ENCODE assay signal across 11 mouse cellular contexts in the genomic region with DNA sequence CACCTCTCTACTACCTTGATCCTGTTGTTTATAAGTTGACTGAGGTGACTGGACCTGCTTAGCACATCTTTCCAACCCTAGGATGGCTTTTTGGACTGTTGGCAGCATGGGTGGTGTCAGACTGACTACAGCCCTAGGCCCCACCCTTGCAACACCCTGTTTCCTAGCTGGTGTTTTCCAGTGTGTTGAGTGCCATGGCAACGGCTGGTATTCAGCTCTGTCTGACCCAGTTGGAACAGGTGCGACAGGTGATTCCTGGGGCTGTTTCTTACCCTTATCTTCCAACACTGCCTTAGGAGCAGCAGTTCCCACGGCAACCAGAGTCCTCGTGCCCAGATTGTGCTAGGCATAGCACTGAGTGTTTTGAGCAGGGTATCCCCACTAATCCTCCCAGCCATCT. TPM values are rescaled to one million over a fixed set of nuclear protein-coding genes. Genes with fewer than 3 reads are reported as not detected.
DNase-seq lines count a peak whose midpoint lies in the region; ATAC-seq and TF ChIP-seq lines count a peak whose summit lies in the region.
"Had no signal": no experiment of that assay in that cellular context is flagged by ENCODE, and none has a peak within 500 bp of the region (broad histone marks: within the 10 kb centered on the region; RNA-seq: fewer than 3 reads in every experiment).

No protein-coding gene starts in this region.

- H3K27ac ChIP-seq in left cerebral cortex, adult 2 months: peak overlapping the region; percentile 53; the same call in 1 of the 2 replicates
- no peak overlapping the region for H3K27ac ChIP-seq in forebrain, embryonic 11.5 days (ENCODE audit: low read depth, low read length)
- H3K27ac ChIP-seq in hindbrain, postnatal 0 days: no peak overlapping the region
- no peak overlapping the region for H3K27ac ChIP-seq in midbrain, postnatal 0 days (ENCODE audit: low read depth, low read length)

- H3K4me2 ChIP-seq in forebrain, embryonic 11.5 days (ENCODE audit: low read depth, low read length, severe bottlenecking): 0 out of 2 replicates have a peak overlapping the region, but pooled peaks have one; percentile 8
- peak overlapping the region; percentile 74 for H3K4me2 ChIP-seq in hindbrain, postnatal 0 days (ENCODE audit: low read depth, low read length)
- peak overlapping the region; percentile 65 for H3K4me2 ChIP-seq in midbrain, postnatal 0 days (ENCODE audit: low read depth, low read length, poor library complexity, severe bottlenecking)

- H3K9me3 ChIP-seq in forebrain, embryonic 11.5 days (ENCODE audit: control insufficient read depth, low read length): no peaks in the 10 kb centered on the region
- no peaks in the 10 kb centered on the region for H3K9me3 ChIP-seq in hindbrain, postnatal 0 days (ENCODE audit: low read length)
- H3K9me3 ChIP-seq in midbrain, postnatal 0 days (ENCODE audit: low read length): no peaks in the 10 kb centered on the region

- no peaks in the 10 kb centered on the region for H3K27me3 ChIP-seq in forebrain, embryonic 11.5 days (ENCODE audit: control insufficient read depth, insufficient read depth, low read length)
- H3K27me3 ChIP-seq in hindbrain, postnatal 0 days (ENCODE audit: insufficient read depth, low read length): no peaks in the 10 kb centered on the region
- no peaks in the 10 kb centered on the region for H3K27me3 ChIP-seq in midbrain, postnatal 0 days (ENCODE audit: insufficient read depth, low read length)

- intact Hi-C loops in left cerebral cortex, adult 2 months (cut with DNase I): no loop called here

- H3K9ac ChIP-seq in forebrain, embryonic 11.5 days (ENCODE audit: low read length): no peak overlapping the region
- H3K9ac ChIP-seq in hindbrain, postnatal 0 days (replicated peaks; ENCODE audit: low read length): no peak overlapping the region
- no peak overlapping the region; the same call in 1 of the 2 replicates for H3K9ac ChIP-seq in midbrain, postnatal 0 days (replicated peaks; ENCODE audit: low read length, poor library complexity, severe bottlenecking)

- H3K4me1 ChIP-seq in forebrain, embryonic 11.5 days (replicated peaks; ENCODE audit: control insufficient read depth, insufficient read depth, low read length): peaks cover 24% of the 10 kb centered on the region
- H3K4me1 ChIP-seq in hindbrain, postnatal 0 days (ENCODE audit: insufficient read depth, low read length): peaks cover 35% of the 10 kb centered on the region
- H3K4me1 ChIP-seq in midbrain, postnatal 0 days (ENCODE audit: insufficient read depth, low read length): peaks cover 13% of the 10 kb centered on the region

- WGBS in forebrain, embryonic 11.5 days: 76% methylated on average over 4 of the region's 4 CpGs
- 51% methylated on average over 4 of the region's 4 CpGs for WGBS in hindbrain, postnatal 0 days
- 45% methylated on average over 4 of the region's 4 CpGs for WGBS in midbrain, postnatal 0 days

- DNase-seq in left cerebral cortex, adult 2 months (ENCODE audit: extremely low spot score in 1 of 2, low spot score in 2 of 2): no peak
- no peak for DNase-seq in left cerebral cortex, adult 8-10 months (ENCODE audit: low spot score in 2 of 2)
- DNase-seq in forebrain, embryonic 11.5 days (ENCODE audit: low spot score): no peak
- no peak for DNase-seq in hindbrain, postnatal 0 days (ENCODE audit: low spot score)
- peak; percentile 19 for DNase-seq in midbrain, postnatal 0 days (ENCODE audit: low spot score)
- no peak for DNase-seq in frontal cortex, adult 2 months (ENCODE audit: extremely low spot score in 1 of 2, low spot score in 1 of 2)
- DNase-seq in urinary bladder, adult 2 months (ENCODE audit: low spot score): no peak
- no peak for DNase-seq in natural killer cell, adult 2 months (ENCODE audit: low spot score in 2 of 2)

- no peaks in the 10 kb centered on the region for H3K36me3 ChIP-seq in forebrain, embryonic 11.5 days (ENCODE audit: control insufficient read depth, insufficient read depth, low read length)
- H3K36me3 ChIP-seq in hindbrain, postnatal 0 days (ENCODE audit: insufficient read depth, low read length): no peaks in the 10 kb centered on the region
- no peaks in the 10 kb centered on the region for H3K36me3 ChIP-seq in midbrain, postnatal 0 days (ENCODE audit: insufficient read depth, low read length)

- TF ChIP-seq CTCF in left cerebral cortex, adult 2 months (IDR thresholded peaks at IDR 0.05): no peak
- TF ChIP-seq CTCF in hindbrain, postnatal 0 days (IDR thresholded peaks at IDR 0.05; ENCODE audit: low read depth): no peak
- TF ChIP-seq CTCF in midbrain, postnatal 0 days (IDR thresholded peaks at IDR 0.05): no peak

- no peak for ATAC-seq in forebrain, embryonic 11.5 days (replicated peaks; ENCODE audit: low FRiP score)
- ATAC-seq in hindbrain, postnatal 0 days: no peak
- ATAC-seq in midbrain, postnatal 0 days (ENCODE audit: low FRiP score): no peak
- ATAC-seq: activated CD4-positive, CD25-positive, alpha-beta regulatory T cell, adult 4 months had no signal

- H3K4me3 ChIP-seq in left cerebral cortex, adult 2 months: peak overlapping the region; percentile 94
- no peak overlapping the region for H3K4me3 ChIP-seq in forebrain, embryonic 11.5 days (ENCODE audit: low read depth, low read length)
- H3K4me3 ChIP-seq in hindbrain, postnatal 0 days (ENCODE audit: low read length): no peak overlapping the region
- peak overlapping the region; percentile 92 for H3K4me3 ChIP-seq in midbrain, postnatal 0 days (ENCODE audit: low read depth, low read length)

RNA-seq across cellular contexts. Expression of gene Fam102a, which starts 3.3 kb away (rescaled TPM):
- 10 to 100 TPM; 61.1 to 64.8 TPM for total RNA-seq in left cerebral cortex, adult 2 months (2021)
- total RNA-seq in left cerebral cortex, adult 8-10 months (2022): 10 to 100 TPM; 69.0 to 78.6 (median 70.5) TPM
- polyA plus RNA-seq in forebrain, embryonic 11.5 days (2014; fragmentation: Nextera tagmentation; extraction: Ambion mirVana): 10.4 and 10.6 TPM in 2 replicates
- 23.6 and 25.4 TPM in 2 replicates for total RNA-seq in hindbrain, postnatal 0 days (2014; rRNA removed)
- polyA plus RNA-seq in hindbrain, postnatal 0 days (2015; fragmentation: Nextera tagmentation; extraction: Ambion mirVana): 7.9 and 8.2 TPM in 2 replicates
- 21.5 and 24.4 TPM in 2 replicates for total RNA-seq in midbrain, postnatal 0 days (2014; rRNA removed)
- 6.8 and 7.2 TPM in 2 replicates for polyA plus RNA-seq in midbrain, postnatal 0 days (2015; fragmentation: Nextera tagmentation; extraction: Ambion mirVana)
- 34.3 and 41.8 TPM in 2 replicates for polyA plus RNA-seq in frontal cortex, adult 2 months (2012; rRNA removed)
- polyA plus RNA-seq in urinary bladder, adult 2 months (2012; rRNA removed): 17.1 and 25.9 TPM in 2 replicates

RNA-seq across cellular contexts. Expression of gene Dpm2, which starts 32.2 kb away (rescaled TPM):
- 10 to 100 TPM; 79.4 to 82.6 TPM for total RNA-seq in left cerebral cortex, adult 2 months (2021)
- 10 to 100 TPM; 71.2 to 78.7 (median 72.8) TPM for total RNA-seq in left cerebral cortex, adult 8-10 months (2022)
- polyA plus RNA-seq in forebrain, embryonic 11.5 days (2014; fragmentation: Nextera tagmentation; extraction: Ambion mirVana): 98.9 and 102 TPM in 2 replicates
- total RNA-seq in hindbrain, postnatal 0 days (2014; rRNA removed): 64.1 and 70.8 TPM in 2 replicates
- polyA plus RNA-seq in hindbrain, postnatal 0 days (2015; fragmentation: Nextera tagmentation; extraction: Ambion mirVana): 139 and 146 TPM in 2 replicates
- 70.0 and 73.3 TPM in 2 replicates for total RNA-seq in midbrain, postnatal 0 days (2014; rRNA removed)
- 135 and 143 TPM in 2 replicates for polyA plus RNA-seq in midbrain, postnatal 0 days (2015; fragmentation: Nextera tagmentation; extraction: Ambion mirVana)
- 145 and 160 TPM in 2 replicates for polyA plus RNA-seq in frontal cortex, adult 2 months (2012; rRNA removed)
- polyA plus RNA-seq in urinary bladder, adult 2 months (2012; rRNA removed): 88.5 and 117 TPM in 2 replicates

RNA-seq across cellular contexts. Expression of gene Pip5kl1, which starts 36.1 kb away (rescaled TPM):
- 10 to 100 TPM; 10.1 to 14.1 TPM for total RNA-seq in left cerebral cortex, adult 2 months (2021)
- total RNA-seq in left cerebral cortex, adult 8-10 months (2022): 10 to 100 TPM in 2 of 4 experiments, 1 to 10 TPM in 2; 9.3 to 11.0 (median 10.0) TPM
- 1.8 and 2.3 TPM in 2 replicates for polyA plus RNA-seq in forebrain, embryonic 11.5 days (2014; fragmentation: Nextera tagmentation; extraction: Ambion mirVana)
- 15.1 and 35.0 TPM in 2 replicates for total RNA-seq in hindbrain, postnatal 0 days (2014; rRNA removed)
- polyA plus RNA-seq in hindbrain, postnatal 0 days (2015; fragmentation: Nextera tagmentation; extraction: Ambion mirVana): 16.7 and 19.1 TPM in 2 replicates
- 19.3 and 20.0 TPM in 2 replicates for total RNA-seq in midbrain, postnatal 0 days (2014; rRNA removed)
- polyA plus RNA-seq in midbrain, postnatal 0 days (2015; fragmentation: Nextera tagmentation; extraction: Ambion mirVana): 16.5 and 26.5 TPM in 2 replicates
- 22.7 and 23.6 TPM in 2 replicates for polyA plus RNA-seq in frontal cortex, adult 2 months (2012; rRNA removed)
- 0.08 TPM in 1 of 2 replicates, not detected in the other for polyA plus RNA-seq in urinary bladder, adult 2 months (2012; rRNA removed)
- total RNA-seq: granulocyte monocyte progenitor cell, adult 5-6 weeks; monocyte, adult 5-6 weeks had no signal
- polyA plus RNA-seq: activated CD4-positive, CD25-positive, alpha-beta regulatory T cell, adult 4 months had no signal

RNA-seq across cellular contexts. Expression of gene 9430097D07Rik, which starts 37.0 kb away (rescaled TPM):
- total RNA-seq in left cerebral cortex, adult 2 months (2021): 1 to 10 TPM in 1 of 2 experiments, under 1 TPM in 1; 0.75 to 1.1 TPM
- total RNA-seq in left cerebral cortex, adult 8-10 months (2022): 1 to 10 TPM in 2 of 4 experiments, under 1 TPM in 2; 0.84 to 2.4 (median 1.1) TPM
- 0.35 TPM in 1 of 2 replicates, not detected in the other for polyA plus RNA-seq in forebrain, embryonic 11.5 days (2014; fragmentation: Nextera tagmentation; extraction: Ambion mirVana)
- 0.21 and 0.83 TPM in 2 replicates for total RNA-seq in hindbrain, postnatal 0 days (2014; rRNA removed)
- 0.73 and 0.76 TPM in 2 replicates for polyA plus RNA-seq in hindbrain, postnatal 0 days (2015; fragmentation: Nextera tagmentation; extraction: Ambion mirVana)
- 0.16 and 0.33 TPM in 2 replicates for total RNA-seq in midbrain, postnatal 0 days (2014; rRNA removed)
- polyA plus RNA-seq in midbrain, postnatal 0 days (2015; fragmentation: Nextera tagmentation; extraction: Ambion mirVana): 0.69 and 0.82 TPM in 2 replicates
- 0.38 and 0.46 TPM in 2 replicates for polyA plus RNA-seq in frontal cortex, adult 2 months (2012; rRNA removed)
- polyA plus RNA-seq in urinary bladder, adult 2 months (2012; rRNA removed): 0.07 TPM in 1 of 2 replicates, not detected in the other
- total RNA-seq: granulocyte monocyte progenitor cell, adult 5-6 weeks; monocyte, adult 5-6 weeks had no signal
- polyA plus RNA-seq: activated CD4-positive, CD25-positive, alpha-beta regulatory T cell, adult 4 months had no signal

RNA-seq across cellular contexts. Expression of gene St6galnac4, which starts 48.4 kb away (rescaled TPM):
- total RNA-seq in left cerebral cortex, adult 2 months (2021): 10 to 100 TPM; 37.2 to 38.0 TPM
- total RNA-seq in left cerebral cortex, adult 8-10 months (2022): 10 to 100 TPM; 33.9 to 36.5 (median 34.8) TPM
- 15.4 and 16.7 TPM in 2 replicates for polyA plus RNA-seq in forebrain, embryonic 11.5 days (2014; fragmentation: Nextera tagmentation; extraction: Ambion mirVana)
- total RNA-seq in hindbrain, postnatal 0 days (2014; rRNA removed): 66.9 and 75.7 TPM in 2 replicates
- polyA plus RNA-seq in hindbrain, postnatal 0 days (2015; fragmentation: Nextera tagmentation; extraction: Ambion mirVana): 45.6 and 47.5 TPM in 2 replicates
- 50.9 and 51.1 TPM in 2 replicates for total RNA-seq in midbrain, postnatal 0 days (2014; rRNA removed)
- polyA plus RNA-seq in midbrain, postnatal 0 days (2015; fragmentation: Nextera tagmentation; extraction: Ambion mirVana): 38.0 and 38.6 TPM in 2 replicates
- polyA plus RNA-seq in frontal cortex, adult 2 months (2012; rRNA removed): 32.4 and 34.4 TPM in 2 replicates
- 13.3 and 16.1 TPM in 2 replicates for polyA plus RNA-seq in urinary bladder, adult 2 months (2012; rRNA removed)

Comparison
In these comparisons a context has a peak if more than half of its experiments do, and no peak if none do; other contexts are left out.
1. H3K4me3 ChIP-seq: peak in left cerebral cortex, adult 2 months (single experiment) and midbrain, postnatal 0 days (single experiment); none in forebrain, embryonic 11.5 days (single experiment) and hindbrain, postnatal 0 days (single experiment).
2. H3K4me2 ChIP-seq: peak in every context shown above with its lines; median percentile 74 in hindbrain, postnatal 0 days; 65 in midbrain, postnatal 0 days; 8 in forebrain, embryonic 11.5 days.